Mouse (Mus musculus): ENCODE data around the gene Cd47.
A peak's percentile ranks its signal among the peaks of the same experiment; 100 is the strongest.

Cd47 gene

GRCm38 (mm10) chr16:49876291-49877030, 76.1 kb downstream of the Cd47 start:
- no peak for DNase-seq

- no peak for DNase-seq
These were observed 76.9 kb downstream of the Cd47 start for GRCm38 (mm10) chr16:49877243-49877642.

- DNase-seq, result no peak
These were observed 77.7 kb downstream of the Cd47 start for GRCm38 (mm10) chr16:49878051-49878450.

- DNase-seq, result no peak
These were observed 86.2 kb downstream of the Cd47 start for GRCm38 (mm10) chr16:49886403-49887066.

GRCm38 (mm10) chr16:49887290-49887689, 87.0 kb downstream of the Cd47 start:
- DNase-seq, result no peak

- DNase-seq, result peak in 1 of 2 experiments; percentile 44
These were observed 87.7 kb downstream of the Cd47 start for GRCm38 (mm10) chr16:49887811-49888564.

GRCm38 (mm10) chr16:49889031-49889655, 88.8 kb downstream of the Cd47 start:
- no peak for DNase-seq

GRCm38 (mm10) chr16:49892252-49892651, 91.9 kb downstream of the Cd47 start:
- no peak for DNase-seq

GRCm38 (mm10) chr16:49892945-49893344, 92.6 kb downstream of the Cd47 start:
- peak; percentile 35 to 48 for DNase-seq

- no peak for DNase-seq
These were observed 94.3 kb downstream of the Cd47 start for GRCm38 (mm10) chr16:49894624-49895023.

GRCm38 (mm10) chr16:49896132-49896531, 95.8 kb downstream of the Cd47 start:
- DNase-seq, result no peak

GRCm38 (mm10) chr16:49901395-49901794, 101.1 kb downstream of the Cd47 start:
- no peak for DNase-seq

- DNase-seq, result no peak
These were observed 101.8 kb downstream of the Cd47 start for GRCm38 (mm10) chr16:49902083-49902482.

- no peak for DNase-seq
These were observed 104.1 kb downstream of the Cd47 start for GRCm38 (mm10) chr16:49904248-49904930.

GRCm38 (mm10) chr16:49905041-49905440, 104.7 kb downstream of the Cd47 start:
- DNase-seq, result no peak

- DNase-seq, result no peak
These were observed 105.3 kb downstream of the Cd47 start for GRCm38 (mm10) chr16:49905601-49906001.

- DNase-seq, result no peak
These were observed 105.7 kb downstream of the Cd47 start for GRCm38 (mm10) chr16:49906066-49906465.

GRCm38 (mm10) chr16:49906940-49907339, 106.6 kb downstream of the Cd47 start:
- no peak for DNase-seq

GRCm38 (mm10) chr16:49907356-49907755, 107.0 kb downstream of the Cd47 start:
- no peak for DNase-seq

- DNase-seq, result no peak
These were observed 109.2 kb downstream of the Cd47 start for GRCm38 (mm10) chr16:49909536-49909935.

- no peak for DNase-seq
These were observed 113.8 kb downstream of the Cd47 start for GRCm38 (mm10) chr16:49914094-49914493.
